Mouse (Mus musculus) splenic B cell, adult 2 months (primary cell): ENCODE data around the gene Gm20822.
"Not testable (repeated sequence)": the region's sequence is repeated elsewhere in the genome, so short reads cannot be mapped to it uniquely, and the experiment has no call there.

Experiments
- DNase-seq: peaks from one replicate; pipeline ENCODE4 v3.0.0-alpha.2; 2011; ENCODE audit warnings: low read depth, low spot score
- H3K27me3 ChIP-seq: 2 replicates; pipeline ENCODE4 v1.6.1; 2012; ENCODE audit warnings: mild to moderate bottlenecking, low read length, moderate library complexity, mixed read lengths; ENCODE audit not compliant: control insufficient read depth, poor library complexity, insufficient read depth, severe bottlenecking
- H3K36me3 ChIP-seq: 2 replicates; pipeline ENCODE4 v1.6.1; 2012; ENCODE audit warnings: mild to moderate bottlenecking, low read length, moderate library complexity, mixed read lengths; ENCODE audit not compliant: control insufficient read depth, poor library complexity, insufficient read depth, severe bottlenecking

The Gm20822 gene

GRCm38 (mm10) chrY:15884671-15885070, at the start of gene Gm20822:
Gm20822 (minus strand) TSS chrY:15884771.
- H3K27me3 ChIP-seq, DNase-seq, H3K36me3 ChIP-seq: not testable (repeated sequence)
